Mouse (Mus musculus) heart, embryonic 12.5 days (tissue): ENCODE data around the gene Shc1. TPM values are rescaled to one million over a fixed set of nuclear protein-coding genes. Genes with fewer than 3 reads are reported as not detected.

ENCODE experiments used
- ATAC-seq: fragments of 200-750 bp; cut with Nextera tagmentation; 2 replicates; pipeline ENCODE4 v1.8.0; 2017; ENCODE audit warnings: moderate TSS enrichment, moderate library complexity; ENCODE audit not compliant: insufficient number of reproducible peaks, low FRiP score
- H3K27ac ChIP-seq: fragments of 300-500 bp; sonication (generic); 2 replicates; pipeline ENCODE4 v1.5.1; 2016; ENCODE audit warnings: mild to moderate bottlenecking, moderate library complexity; ENCODE audit not compliant: poor library complexity, severe bottlenecking
- H3K27me3 ChIP-seq: fragments of 300-500 bp; sonication (generic); replicated peaks from 2 replicates; pipeline ENCODE4 v1.6.1; 2016; ENCODE audit warnings: mild to moderate bottlenecking, moderate library complexity
- H3K36me3 ChIP-seq: fragments of 300-500 bp; sonication (generic); 2 replicates; pipeline ENCODE4 v1.6.1; 2016; ENCODE audit warnings: mild to moderate bottlenecking, moderate library complexity
- H3K4me1 ChIP-seq: fragments of 300-500 bp; sonication (generic); replicated peaks from 2 replicates; pipeline ENCODE4 v1.6.1; 2016; ENCODE audit warnings: mild to moderate bottlenecking
- H3K4me2 ChIP-seq: fragments of 300-500 bp; sonication (generic); 2 replicates; pipeline ENCODE4 v1.6.1; 2016; ENCODE audit warnings: mild to moderate bottlenecking, moderate library complexity
- H3K4me3 ChIP-seq: fragments of 300-500 bp; sonication (generic); 2 replicates; pipeline ENCODE4 v1.5.1; 2016; ENCODE audit warnings: mild to moderate bottlenecking
- H3K9ac ChIP-seq: fragments of 300-500 bp; sonication (generic); 2 replicates; pipeline ENCODE4 v1.6.1; 2016; ENCODE audit warnings: mild to moderate bottlenecking, moderate library complexity
- H3K9me3 ChIP-seq: fragments of 300-500 bp; sonication (generic); replicated peaks from 2 replicates; pipeline ENCODE4 v1.6.1; 2016; ENCODE audit warnings: mild to moderate bottlenecking, moderate library complexity
- WGBS: fragments of 180-500 bp; shearing (Covaris S2); methylation state at CpG from one replicate; pipeline ENCODE4 v1.1.7; 2016; 5-methylcytosine and 5-hydroxymethylcytosine counted together
- polyA plus RNA-seq: library from polyadenylated mRNA; unstranded; fragments of >200 nt; fragmentation: Nextera tagmentation; extraction: Ambion mirVana; gene quantifications from 2 replicates; pipeline ENCODE4 v1.2.1, GENCODE M21; 2016

Gene Shc1
- polyA plus RNA-seq, 1 experiment from 2014 or later, result 78.1 TPM

- no peak for ATAC-seq
- Histone ChIP-seq H3K4me1 (peaks cover 28% of the 10 kb centered on the region), H3K4me2 (no peak overlapping the region), H3K36me3 (0 out of 2 replicates have a peak, but pooled peaks cover 4% of the 10 kb centered on the region), H3K4me3 (no peak overlapping the region), H3K27ac (no peak overlapping the region), H3K9ac (no peak overlapping the region), H3K27me3 (no peaks in the 10 kb centered on the region), H3K9me3 (no peaks in the 10 kb centered on the region)
- WGBS, result 43% methylated on average over 10 of the region's 10 CpGs
Measured at GRCm38 (mm10) chr3:89456726-89457665, 38.8 kb downstream of the Shc1 start.

- ATAC-seq, result peak; percentile 53
- peak overlapping the region; percentile 78; the same call in 1 of the 2 replicates for H3K27ac ChIP-seq
- peaks cover 24% of the 10 kb centered on the region for H3K4me1 ChIP-seq
- H3K27me3 ChIP-seq, result no peaks in the 10 kb centered on the region
- WGBS, result 43% methylated on average over 13 of the region's 13 CpGs
- 0 out of 2 replicates have a peak, but pooled peaks cover 8% of the 10 kb centered on the region for H3K36me3 ChIP-seq
- peak overlapping the region; percentile 77 for H3K4me2 ChIP-seq
- H3K9me3 ChIP-seq, result no peaks in the 10 kb centered on the region
- peak overlapping the region; percentile 67 for H3K4me3 ChIP-seq
- no peak overlapping the region for H3K9ac ChIP-seq
Measured at GRCm38 (mm10) chr3:89458372-89458964, 40.2 kb downstream of the Shc1 start.

GRCm38 (mm10) chr3:89458965-89459807 is 40.9 kb downstream of the Shc1 start:
- Histone ChIP-seq H3K9ac (peak overlapping the region; percentile 78), H3K4me2 (peak overlapping the region; percentile 77), H3K9me3 (no peaks in the 10 kb centered on the region), H3K36me3 (peaks cover 9% of the 10 kb centered on the region; the same call in 1 of the 2 replicates), H3K4me1 (peaks cover 24% of the 10 kb centered on the region), H3K4me3 (peak overlapping the region; percentile 67), H3K27me3 (no peaks in the 10 kb centered on the region), H3K27ac (peak overlapping the region; percentile 78)
- peak; percentile 92 for ATAC-seq
- WGBS, result under 1% methylated on average over 34 of the region's 36 CpGs

- no peak for ATAC-seq
- Histone ChIP-seq H3K4me2 (no peak overlapping the region), H3K9me3 (no peaks in the 10 kb centered on the region), H3K4me1 (no peaks in the 10 kb centered on the region), H3K27ac (no peak overlapping the region), H3K4me3 (no peak overlapping the region), H3K9ac (no peak overlapping the region), H3K36me3 (peaks cover 32% of the 10 kb centered on the region), H3K27me3 (no peaks in the 10 kb centered on the region)
- WGBS, result 42% methylated on average over 4 of the region's 4 CpGs
Measured at GRCm38 (mm10) chr3:89468268-89468667, 50.0 kb downstream of the Shc1 start.

GRCm38 (mm10) chr3:89472280-89472679 is 54.0 kb downstream of the Shc1 start:
- no peak for ATAC-seq
- H3K4me1 ChIP-seq, result no peaks in the 10 kb centered on the region
- no peaks in the 10 kb centered on the region for H3K9me3 ChIP-seq
- H3K27ac ChIP-seq, result no peak overlapping the region
- no peak overlapping the region for H3K9ac ChIP-seq
- no peaks in the 10 kb centered on the region for H3K27me3 ChIP-seq
- WGBS, result 74% methylated on average over 7 of the region's 7 CpGs
- H3K36me3 ChIP-seq, result peaks cover 24% of the 10 kb centered on the region
- H3K4me3 ChIP-seq, result no peak overlapping the region
- H3K4me2 ChIP-seq, result no peak overlapping the region

GRCm38 (mm10) chr3:89473838-89474237 is 55.6 kb downstream of the Shc1 start:
- H3K4me1 ChIP-seq, result no peaks in the 10 kb centered on the region
- no peaks in the 10 kb centered on the region for H3K27me3 ChIP-seq
- WGBS, result 74% methylated on average over 6 of the region's 6 CpGs
- H3K9me3 ChIP-seq, result no peaks in the 10 kb centered on the region
- peaks cover 9% of the 10 kb centered on the region; the same call in 1 of the 2 replicates for H3K36me3 ChIP-seq
- no peak overlapping the region for H3K9ac ChIP-seq
- no peak overlapping the region for H3K4me3 ChIP-seq
- H3K27ac ChIP-seq, result no peak overlapping the region
- ATAC-seq, result no peak
- H3K4me2 ChIP-seq, result no peak overlapping the region

- Histone ChIP-seq H3K36me3 (no peaks in the 10 kb centered on the region), H3K9ac (no peak overlapping the region), H3K9me3 (no peaks in the 10 kb centered on the region), H3K4me2 (no peak overlapping the region), H3K27me3 (no peaks in the 10 kb centered on the region), H3K4me1 (no peaks in the 10 kb centered on the region), H3K4me3 (no peak overlapping the region), H3K27ac (no peak overlapping the region)
- 70% methylated on average over 6 of the region's 6 CpGs for WGBS
- ATAC-seq, result no peak
Measured at GRCm38 (mm10) chr3:89479055-89479454, 60.8 kb downstream of the Shc1 start.

Other genes starting within 250 kb of the Shc1 start
- 88.8 and 92.5 TPM in 2 replicates for gene Scamp3, start 241.0 kb upstream of the Shc1 start, polyA plus RNA-seq
- 15.4 and 15.6 TPM in 2 replicates for gene Fam189b, start 235.3 kb upstream of the Shc1 start, polyA plus RNA-seq
- gene Gba, start 215.5 kb upstream of the Shc1 start, polyA plus RNA-seq, result 37.1 and 38.0 TPM in 2 replicates
- gene Thbs3, start 203.3 kb upstream of the Shc1 start, polyA plus RNA-seq, result 16.2 and 18.7 TPM in 2 replicates
- 123 and 127 TPM in 2 replicates for gene Mtx1, start 191.4 kb upstream of the Shc1 start, polyA plus RNA-seq
- gene Muc1, start 189.4 kb upstream of the Shc1 start, polyA plus RNA-seq, result 0.48 TPM in 1 of 2 replicates, not detected in the other
- gene Krtcap2, start 172.5 kb upstream of the Shc1 start, polyA plus RNA-seq, result 243 and 262 TPM in 2 replicates
- 0.89 and 1.1 TPM in 2 replicates for gene Trim46, start 172.1 kb upstream of the Shc1 start, polyA plus RNA-seq
- gene Dpm3, start 159.1 kb upstream of the Shc1 start, polyA plus RNA-seq, result 65.1 and 79.2 TPM in 2 replicates
- gene Slc50a1, start 147.9 kb upstream of the Shc1 start, polyA plus RNA-seq, result 40.9 and 42.9 TPM in 2 replicates
- 27.0 and 31.0 TPM in 2 replicates for gene Efna1, start 137.3 kb upstream of the Shc1 start, polyA plus RNA-seq
- gene Efna3, start 95.5 kb upstream of the Shc1 start, polyA plus RNA-seq, result 1.3 TPM in 2 replicates
- 8.7 and 10.6 TPM in 2 replicates for gene Efna4, start 80.4 kb upstream of the Shc1 start, polyA plus RNA-seq
- gene Adam15, start 68.4 kb upstream of the Shc1 start, polyA plus RNA-seq, result 47.2 and 55.5 TPM in 2 replicates
- gene Dcst2, start 56.5 kb upstream of the Shc1 start, polyA plus RNA-seq, result not detected in 2 replicates
- 0.09 TPM in 1 of 2 replicates, not detected in the other for gene Dcst1, start 53.2 kb upstream of the Shc1 start, polyA plus RNA-seq
- 1.6 and 1.8 TPM in 2 replicates for gene Zbtb7b, start 23.7 kb upstream of the Shc1 start, polyA plus RNA-seq
- 0.54 TPM in 1 of 2 replicates, not detected in the other for gene Lenep, start 15.7 kb upstream of the Shc1 start, polyA plus RNA-seq
- 31.7 and 32.5 TPM in 2 replicates for gene Flad1, start 6.6 kb upstream of the Shc1 start, polyA plus RNA-seq
- gene Cks1b, start 60 bp upstream of the Shc1 start, polyA plus RNA-seq, result 355 and 356 TPM in 2 replicates
- 36.1 and 37.5 TPM in 2 replicates for gene Pygo2, start 11.8 kb downstream of the Shc1 start, polyA plus RNA-seq
- 67.5 and 71.6 TPM in 2 replicates for gene Pbxip1, start 18.3 kb downstream of the Shc1 start, polyA plus RNA-seq
- gene Pmvk, start 36.1 kb downstream of the Shc1 start, polyA plus RNA-seq, result 46.8 and 51.0 TPM in 2 replicates
- gene Kcnn3, start 101.7 kb downstream of the Shc1 start, polyA plus RNA-seq, result 1.4 and 1.5 TPM in 2 replicates